Mouse (Mus musculus) cerebellum, adult 9-10 months (tissue): ENCODE measurements around the gene Tcf23.
"Not testable (repeated sequence)": the region's sequence is repeated elsewhere in the genome, so short reads cannot be mapped to it uniquely, and the experiment has no call there.

Source experiments
- DNase-seq: peaks from one replicate; pipeline ENCODE4 v3.0.0; 2022

Tcf23 gene

GRCm38 (mm10) chr5:31000122-31000521 is 31.7 kb downstream of the Tcf23 start:
- no peak for DNase-seq

- no peak for DNase-seq
These were observed 32.5 kb downstream of the Tcf23 start for GRCm38 (mm10) chr5:31000993-31001392.

- no peak for DNase-seq
These were observed 33.1 kb downstream of the Tcf23 start for GRCm38 (mm10) chr5:31001560-31001959.

GRCm38 (mm10) chr5:31004184-31004583 is 35.7 kb downstream of the Tcf23 start:
- DNase-seq, result peak; percentile 92

GRCm38 (mm10) chr5:31012737-31013136 is 44.3 kb downstream of the Tcf23 start:
- DNase-seq, result no peak

GRCm38 (mm10) chr5:31015913-31016312 is 47.5 kb downstream of the Tcf23 start:
- no peak for DNase-seq

GRCm38 (mm10) chr5:31021790-31022189 is 53.3 kb downstream of the Tcf23 start:
- not testable (repeated sequence) for DNase-seq

GRCm38 (mm10) chr5:31022690-31023089 is 54.2 kb downstream of the Tcf23 start:
- DNase-seq, result no peak

GRCm38 (mm10) chr5:31023254-31023653 is 54.8 kb downstream of the Tcf23 start:
- DNase-seq, result no peak

GRCm38 (mm10) chr5:31024641-31025040 is 56.2 kb downstream of the Tcf23 start:
- DNase-seq, result no peak
